Mouse (Mus musculus): ENCODE results near the gene Xirp1. TPM values are rescaled to one million over a fixed set of nuclear protein-coding genes. Genes with fewer than 3 reads are reported as not detected.
A peak's percentile ranks its signal among the peaks of the same experiment; 100 is the strongest.

The Xirp1 gene
- polyA plus RNA-seq, 1 experiment from 2014 or later: 0.17 TPM

- 68% methylated on average over 3 of the region's 3 CpGs for WGBS (ENCODE audit: insufficient replicate concordance)
- H3K4me1 ChIP-seq (replicated peaks): peaks cover 27% of the 10 kb centered on the region
- no peak for ATAC-seq (ENCODE audit: insufficient read depth)
- H3K4me3 ChIP-seq (replicated peaks): no peak overlapping the region
- no peak overlapping the region for H3K9ac ChIP-seq
- no peak overlapping the region for H3K4me2 ChIP-seq
- peaks cover 8% of the 10 kb centered on the region; the same call in 1 of the 2 replicates for H3K27me3 ChIP-seq
- H3K27ac ChIP-seq (replicated peaks): no peak overlapping the region
- no peaks in the 10 kb centered on the region for H3K36me3 ChIP-seq (replicated peaks)
- H3K9me3 ChIP-seq (replicated peaks): no peaks in the 10 kb centered on the region
Observed at GRCm38 (mm10) chr9:120005936-120006335, 17.5 kb downstream of the Xirp1 start.

- no peaks in the 10 kb centered on the region for H3K36me3 ChIP-seq (replicated peaks)
- H3K9ac ChIP-seq: no peak overlapping the region
- H3K4me3 ChIP-seq (replicated peaks): no peak overlapping the region
- no peaks in the 10 kb centered on the region for H3K9me3 ChIP-seq (replicated peaks)
- WGBS (ENCODE audit: insufficient replicate concordance): 41% methylated on average over 5 of the region's 5 CpGs
- H3K4me2 ChIP-seq: no peak overlapping the region
- ATAC-seq (ENCODE audit: insufficient read depth): no peak
- H3K27ac ChIP-seq (replicated peaks): no peak overlapping the region
- H3K4me1 ChIP-seq (replicated peaks): peaks cover 28% of the 10 kb centered on the region
- no peaks in the 10 kb centered on the region; the same call in 1 of the 2 replicates for H3K27me3 ChIP-seq
Observed at GRCm38 (mm10) chr9:120002893-120003292, 20.5 kb downstream of the Xirp1 start.

DNA sequence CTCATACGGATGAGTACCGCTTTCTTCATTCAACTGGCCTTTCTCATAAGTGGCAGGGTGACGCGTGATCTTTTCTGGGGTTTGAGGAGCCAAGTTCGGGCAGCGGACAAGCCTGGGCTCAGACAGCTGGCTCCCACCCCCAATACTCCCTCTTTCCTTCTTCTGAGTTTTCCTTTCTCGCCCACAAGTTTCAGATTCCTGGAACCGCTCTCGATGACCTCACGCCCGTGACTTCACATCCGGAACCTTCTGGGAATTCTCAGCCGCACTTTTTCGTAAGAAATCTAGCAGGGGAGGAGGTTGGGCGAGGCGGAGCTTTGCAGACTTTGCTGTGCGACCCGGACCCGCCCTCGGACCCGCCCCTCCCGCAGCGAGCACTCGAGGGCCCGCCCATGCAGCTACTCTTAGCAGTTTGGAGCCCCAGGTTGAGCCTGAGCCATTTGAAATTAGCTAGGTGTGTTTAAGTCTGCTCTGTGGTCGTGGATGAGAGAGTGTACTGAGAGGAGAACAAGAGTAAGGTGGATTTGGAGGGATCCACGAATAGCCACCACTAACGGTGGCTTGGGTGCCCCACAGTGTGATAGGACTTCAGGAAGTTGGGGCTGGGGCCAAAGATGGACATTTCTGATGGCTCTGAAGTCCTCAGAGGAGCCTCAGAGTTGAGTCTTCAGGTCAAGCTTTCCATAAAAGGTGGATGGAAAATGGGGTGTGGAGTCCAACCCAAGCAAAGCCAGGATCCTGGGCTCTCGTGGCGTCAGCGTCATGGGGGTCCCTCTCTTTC lies 21.3 kb downstream of the Xirp1 start:
- Histone ChIP-seq H3K4me1 (replicated peaks) (peaks cover 28% of the 10 kb centered on the region), H3K4me3 (replicated peaks) (peak overlapping the region; percentile 54), H3K36me3 (replicated peaks) (no peaks in the 10 kb centered on the region), H3K9me3 (replicated peaks) (no peaks in the 10 kb centered on the region), H3K9ac (peak overlapping the region; percentile 45), H3K27ac (replicated peaks) (peak overlapping the region; percentile 65), H3K4me2 (peak overlapping the region; percentile 71), H3K27me3 (no peaks in the 10 kb centered on the region; the same call in 1 of the 2 replicates)
- peak; percentile 83 for ATAC-seq (ENCODE audit: insufficient read depth)
- WGBS (ENCODE audit: insufficient replicate concordance): 8% methylated on average over 31 of the region's 31 CpGs

DNA sequence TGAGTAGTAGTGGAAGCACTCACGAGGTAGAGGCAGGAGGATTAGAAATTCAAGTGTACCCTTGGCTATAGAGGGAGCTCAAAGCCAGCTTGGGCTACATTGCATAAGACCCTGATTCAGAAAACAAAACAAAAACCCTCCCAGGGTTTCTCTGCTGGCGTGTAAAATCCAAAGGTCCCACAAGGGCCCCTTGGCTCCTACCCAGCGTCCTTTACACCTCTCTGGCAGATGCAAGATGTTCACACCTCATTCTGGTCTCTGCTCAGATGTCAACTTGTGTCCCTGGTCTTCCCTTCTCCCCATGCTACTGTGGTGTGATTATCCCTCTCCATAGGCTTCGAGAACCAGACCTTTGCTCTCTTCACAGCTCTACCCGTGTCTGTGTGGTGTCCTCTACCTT lies 22.6 kb downstream of the Xirp1 start:
- no peak overlapping the region for H3K27ac ChIP-seq (replicated peaks)

DNA sequence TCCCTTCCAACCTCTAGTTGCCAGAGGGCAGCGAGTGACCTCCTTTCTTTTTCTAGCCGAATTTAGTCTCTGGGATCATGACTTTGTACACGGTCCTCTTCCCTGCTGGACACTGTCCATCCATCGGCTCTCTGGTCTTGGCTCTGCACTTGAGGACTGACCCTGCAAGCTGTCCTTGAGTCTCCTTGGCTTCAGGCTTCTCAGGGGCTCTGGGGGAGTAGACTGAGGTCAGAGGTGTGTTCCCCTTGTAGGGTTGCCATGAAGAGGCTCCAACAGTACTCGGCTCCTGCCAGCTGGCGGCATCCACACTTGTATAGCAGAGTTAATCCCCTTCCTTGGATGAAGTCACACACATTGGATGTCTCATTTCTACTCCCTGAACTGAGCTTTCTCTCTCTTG lies 23.8 kb downstream of the Xirp1 start:
- no peaks in the 10 kb centered on the region for H3K9me3 ChIP-seq (replicated peaks)
- no peak overlapping the region for H3K4me3 ChIP-seq (replicated peaks)
- no peaks in the 10 kb centered on the region for H3K36me3 ChIP-seq (replicated peaks)
- ATAC-seq (ENCODE audit: insufficient read depth): no peak
- H3K27ac ChIP-seq (replicated peaks): no peak overlapping the region
- peaks cover 28% of the 10 kb centered on the region for H3K4me1 ChIP-seq (replicated peaks)
- no peak overlapping the region for H3K9ac ChIP-seq
- 62% methylated on average over 6 of the region's 6 CpGs for WGBS (ENCODE audit: insufficient replicate concordance)
- no peaks in the 10 kb centered on the region; the same call in 1 of the 2 replicates for H3K27me3 ChIP-seq
- H3K4me2 ChIP-seq: no peak overlapping the region

More for the DNA sequence above, 22.6 kb downstream of the Xirp1 start:
- H3K9ac ChIP-seq: no peak overlapping the region
- H3K4me3 ChIP-seq (replicated peaks): no peak overlapping the region
- H3K4me1 ChIP-seq (replicated peaks): peaks cover 28% of the 10 kb centered on the region
- H3K4me2 ChIP-seq: no peak overlapping the region
- no peaks in the 10 kb centered on the region; the same call in 1 of the 2 replicates for H3K27me3 ChIP-seq
- no peaks in the 10 kb centered on the region for H3K9me3 ChIP-seq (replicated peaks)
- no peak for ATAC-seq (ENCODE audit: insufficient read depth)
- 49% methylated on average over 5 of the region's 5 CpGs for WGBS (ENCODE audit: insufficient replicate concordance)
- H3K36me3 ChIP-seq (replicated peaks): no peaks in the 10 kb centered on the region

GRCm38 (mm10) chr9:119998776-119999175 lies 24.6 kb downstream of the Xirp1 start:
- no peaks in the 10 kb centered on the region; the same call in 1 of the 2 replicates for H3K27me3 ChIP-seq
- peaks cover 28% of the 10 kb centered on the region for H3K4me1 ChIP-seq (replicated peaks)
- no peak overlapping the region for H3K27ac ChIP-seq (replicated peaks)
- no peaks in the 10 kb centered on the region for H3K9me3 ChIP-seq (replicated peaks)
- no peak overlapping the region for H3K9ac ChIP-seq
- H3K36me3 ChIP-seq (replicated peaks): no peaks in the 10 kb centered on the region
- no peak overlapping the region for H3K4me2 ChIP-seq
- 62% methylated on average over 1 of the region's 1 CpGs for WGBS (ENCODE audit: insufficient replicate concordance)
- ATAC-seq (ENCODE audit: insufficient read depth): no peak
- H3K4me3 ChIP-seq (replicated peaks): no peak overlapping the region

DNA sequence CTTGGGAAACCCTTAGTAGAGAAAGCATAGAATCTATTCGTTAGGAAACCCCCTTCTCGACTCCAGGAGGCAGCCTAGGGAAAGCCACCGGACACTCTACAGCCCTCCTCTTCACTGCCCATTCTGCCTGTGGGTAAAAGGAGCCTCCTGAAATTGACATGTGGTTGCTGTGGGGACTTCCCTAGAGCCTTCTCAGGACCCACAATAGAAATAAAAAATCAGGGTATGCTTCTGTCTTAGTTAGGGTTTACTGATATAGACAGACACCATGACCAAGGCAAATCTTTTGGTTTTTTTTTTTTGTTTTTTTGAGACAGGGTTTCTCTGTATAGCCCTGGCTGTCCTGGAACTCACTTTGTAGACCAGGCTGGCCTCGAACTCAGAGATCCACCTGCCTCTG lies 27.3 kb downstream of the Xirp1 start:
- no peak overlapping the region for H3K4me2 ChIP-seq
- H3K4me1 ChIP-seq (replicated peaks): peaks cover 7% of the 10 kb centered on the region
- H3K27me3 ChIP-seq: no peaks in the 10 kb centered on the region; the same call in 1 of the 2 replicates
- 44% methylated on average over 4 of the region's 4 CpGs for WGBS (ENCODE audit: insufficient replicate concordance)
- no peak overlapping the region for H3K4me3 ChIP-seq (replicated peaks)
- no peaks in the 10 kb centered on the region for H3K36me3 ChIP-seq (replicated peaks)
- no peak for ATAC-seq (ENCODE audit: insufficient read depth)
- no peak overlapping the region for H3K27ac ChIP-seq (replicated peaks)
- H3K9ac ChIP-seq: no peak overlapping the region
- H3K9me3 ChIP-seq (replicated peaks): no peaks in the 10 kb centered on the region

DNA sequence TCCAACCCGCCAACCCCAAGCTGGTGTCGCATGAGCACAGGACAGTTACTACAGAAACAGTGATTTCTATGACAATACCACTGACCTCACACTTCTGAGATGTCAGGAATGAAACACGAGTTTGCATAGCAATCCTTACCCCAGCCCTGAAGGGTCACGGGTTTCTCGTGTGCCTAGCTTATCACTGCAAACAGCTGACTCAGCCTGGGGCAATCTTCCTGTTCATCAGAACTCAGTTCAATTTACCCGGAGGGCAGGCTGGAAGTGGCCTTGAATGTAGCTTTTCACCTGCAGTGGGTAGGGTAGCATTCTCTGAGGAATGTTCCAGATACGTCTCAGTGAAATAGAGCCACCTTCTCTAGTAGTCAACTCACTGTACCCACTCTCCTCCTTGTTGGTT lies 29.2 kb downstream of the Xirp1 start:
- H3K9ac ChIP-seq: no peak overlapping the region
- H3K4me1 ChIP-seq (replicated peaks): no peaks in the 10 kb centered on the region; the same call in 1 of the 2 replicates
- H3K27ac ChIP-seq (replicated peaks): no peak overlapping the region
- H3K4me2 ChIP-seq: no peak overlapping the region
- H3K9me3 ChIP-seq (replicated peaks): no peaks in the 10 kb centered on the region
- ATAC-seq (ENCODE audit: insufficient read depth): no peak
- 29% methylated on average over 7 of the region's 7 CpGs for WGBS (ENCODE audit: insufficient replicate concordance)
- H3K36me3 ChIP-seq (replicated peaks): no peaks in the 10 kb centered on the region
- no peak overlapping the region for H3K4me3 ChIP-seq (replicated peaks)
- no peaks in the 10 kb centered on the region; the same call in 1 of the 2 replicates for H3K27me3 ChIP-seq

DNA sequence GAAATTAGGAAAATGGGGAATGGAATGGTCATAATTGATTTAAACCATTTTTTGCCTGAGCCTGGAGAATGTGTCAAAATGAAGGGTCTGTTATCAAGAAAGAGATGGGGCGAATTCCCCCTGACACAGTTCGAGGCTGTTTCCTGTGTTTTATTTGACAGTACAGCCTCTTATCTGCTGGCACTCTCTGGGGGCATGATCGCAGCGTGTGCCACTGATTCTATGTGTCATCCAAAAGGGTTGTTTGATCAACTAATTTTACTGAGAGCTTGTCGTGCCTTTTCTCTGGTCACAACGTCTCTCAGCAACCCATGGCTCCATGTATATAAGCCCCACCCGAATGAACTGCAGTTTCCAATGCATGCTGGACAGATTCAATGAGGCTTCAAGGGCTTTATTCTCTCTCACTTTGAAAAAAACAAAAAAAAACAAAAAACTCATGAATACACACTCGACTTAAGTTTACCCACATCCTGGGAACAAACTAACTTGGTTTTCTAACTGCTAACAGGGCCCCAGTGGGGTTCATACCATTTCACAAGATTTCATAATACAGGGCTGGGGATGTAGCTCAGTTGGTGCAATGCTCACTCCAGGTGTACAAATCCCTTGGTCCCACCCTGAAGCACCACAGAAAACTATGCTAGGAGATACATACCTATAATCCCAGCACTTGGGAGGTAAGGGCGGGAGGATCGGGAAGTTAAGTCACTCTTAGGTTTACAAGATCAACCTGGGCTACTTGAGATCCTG lies 30.1 kb downstream of the Xirp1 start:
- ATAC-seq (ENCODE audit: insufficient read depth): no peak

GRCm38 (mm10) chr9:119991310-119991709 lies 32.1 kb downstream of the Xirp1 start:
- H3K9me3 ChIP-seq (replicated peaks): no peaks in the 10 kb centered on the region
- no peak for ATAC-seq (ENCODE audit: insufficient read depth)
- H3K4me1 ChIP-seq (replicated peaks): no peaks in the 10 kb centered on the region
- H3K9ac ChIP-seq: no peak overlapping the region
- no peak overlapping the region for H3K4me2 ChIP-seq
- WGBS (ENCODE audit: insufficient replicate concordance): 53% methylated on average over 5 of the region's 5 CpGs
- H3K27me3 ChIP-seq: peaks cover 4% of the 10 kb centered on the region; the same call in 1 of the 2 replicates
- no peak overlapping the region for H3K4me3 ChIP-seq (replicated peaks)
- H3K27ac ChIP-seq (replicated peaks): no peak overlapping the region
- H3K36me3 ChIP-seq (replicated peaks): no peaks in the 10 kb centered on the region

More for the DNA sequence above, 30.1 kb downstream of the Xirp1 start:
- H3K27ac ChIP-seq (replicated peaks): no peak overlapping the region
- no peak overlapping the region for H3K4me3 ChIP-seq (replicated peaks)
- H3K4me2 ChIP-seq: no peak overlapping the region
- 35% methylated on average over 10 of the region's 10 CpGs for whole genome bisulfite sequencing (ENCODE audit: insufficient replicate concordance)
- no peaks in the 10 kb centered on the region for H3K36me3 ChIP-seq (replicated peaks)
- H3K27me3 ChIP-seq: no peaks in the 10 kb centered on the region
- H3K4me1 ChIP-seq (replicated peaks): no peaks in the 10 kb centered on the region
- no peak overlapping the region for H3K9ac ChIP-seq
- H3K9me3 ChIP-seq (replicated peaks): no peaks in the 10 kb centered on the region

DNA sequence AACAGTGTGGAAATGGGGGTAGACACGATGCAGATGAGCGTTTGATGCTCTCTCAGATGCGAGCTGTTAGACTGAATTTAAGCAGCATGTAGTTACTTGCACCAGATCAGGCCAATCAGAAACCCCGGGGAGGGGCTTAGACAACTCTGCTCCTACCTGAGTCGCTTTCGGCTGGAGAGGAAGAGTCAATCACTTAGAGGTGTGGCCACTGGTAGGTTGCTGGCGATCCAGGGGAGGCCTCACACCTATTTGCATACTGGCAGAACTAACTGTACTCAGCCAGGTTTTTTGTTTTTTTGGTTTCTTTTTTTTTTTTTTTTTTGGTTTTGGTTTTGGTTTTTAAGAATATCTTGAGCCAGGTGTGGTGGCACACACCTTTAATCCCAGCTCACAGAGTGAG lies 35.1 kb downstream of the Xirp1 start:
- no peak overlapping the region for H3K9ac ChIP-seq

More for the DNA sequence above, 35.1 kb downstream of the Xirp1 start:
- Histone ChIP-seq H3K9me3 (replicated peaks) (no peaks in the 10 kb centered on the region), H3K27me3 (peaks cover 32% of the 10 kb centered on the region), H3K4me1 (replicated peaks) (peaks cover 15% of the 10 kb centered on the region), H3K27ac (replicated peaks) (no peak overlapping the region), H3K4me2 (no peak overlapping the region), H3K36me3 (replicated peaks) (no peaks in the 10 kb centered on the region), H3K4me3 (replicated peaks) (no peak overlapping the region)
- no peak for ATAC-seq (ENCODE audit: insufficient read depth)
- WGBS (ENCODE audit: insufficient replicate concordance): 46% methylated on average over 7 of the region's 7 CpGs
